Mouse (Mus musculus): Measurements from ENCODE around the gene Sass6. TPM values are rescaled to one million over a fixed set of nuclear protein-coding genes. Genes with fewer than 3 reads are reported as not detected.
"Not testable (repeated sequence)": the region's sequence is repeated elsewhere in the genome, so short reads cannot be mapped to it uniquely, and the experiment has no call there.

The Sass6 gene
- total RNA-seq, 2 experiments from 2014 or later: 11.5 to 12.3 TPM

DNA sequence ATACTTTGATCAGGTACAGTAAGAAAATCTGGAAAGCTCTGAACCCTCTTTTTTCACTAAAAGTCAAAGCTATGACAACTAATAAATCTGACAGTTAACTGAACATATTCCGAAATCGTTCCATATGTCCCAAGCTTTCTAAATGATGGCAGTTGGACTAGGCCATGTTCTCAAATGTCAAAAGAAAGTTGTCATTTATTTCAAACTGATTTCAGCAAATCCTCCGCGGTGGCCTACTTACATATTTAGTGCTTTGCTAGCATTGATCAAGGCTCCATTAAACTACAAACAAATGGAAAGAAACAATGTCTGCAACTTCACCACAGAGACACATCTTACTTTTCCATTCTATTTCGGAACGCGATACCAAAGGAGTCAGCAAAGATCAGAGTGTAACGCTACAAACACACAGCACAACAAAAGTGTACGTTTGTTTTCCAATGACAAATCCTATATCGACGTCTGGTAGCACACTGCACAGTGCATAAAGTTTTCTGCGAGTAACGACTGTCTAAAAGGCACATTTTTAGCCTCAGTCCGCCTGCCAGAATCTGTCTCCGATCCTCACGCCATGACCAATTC lies 66.6 kb downstream of the Sass6 start:
- intact Hi-C loops (cut with DNase I): no loop called here
- DNase-seq: no peak

DNA sequence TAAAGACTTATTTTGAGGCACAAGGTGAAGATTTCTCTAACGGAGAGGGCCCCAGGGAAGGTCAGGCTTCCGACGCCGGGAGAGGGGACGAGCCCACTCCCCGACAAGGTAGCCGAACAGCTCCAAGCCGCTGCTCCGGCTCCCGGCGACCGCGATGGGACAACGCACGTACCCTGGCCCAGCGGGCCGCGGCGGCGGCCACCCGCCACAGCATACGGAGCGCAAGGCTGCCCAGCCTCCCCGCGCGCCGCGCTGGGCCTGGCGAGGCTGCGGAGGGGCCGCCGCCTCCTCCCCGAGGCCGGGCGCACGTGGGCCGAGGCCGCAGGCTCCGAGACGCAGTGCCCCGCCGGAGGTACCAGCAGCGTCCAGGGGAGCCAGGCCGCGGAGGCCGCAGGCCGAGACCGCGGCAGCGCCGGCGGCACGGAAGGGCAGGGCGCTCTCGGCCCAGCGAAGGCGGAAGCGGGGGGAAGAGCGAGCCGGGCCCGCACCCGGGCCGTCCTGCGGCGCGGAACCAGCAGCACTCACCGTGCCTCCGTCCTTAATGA lies 67.2 kb downstream of the Sass6 start:
- intact Hi-C loops (cut with DNase I): no loop called here
- no peak for DNase-seq

DNA sequence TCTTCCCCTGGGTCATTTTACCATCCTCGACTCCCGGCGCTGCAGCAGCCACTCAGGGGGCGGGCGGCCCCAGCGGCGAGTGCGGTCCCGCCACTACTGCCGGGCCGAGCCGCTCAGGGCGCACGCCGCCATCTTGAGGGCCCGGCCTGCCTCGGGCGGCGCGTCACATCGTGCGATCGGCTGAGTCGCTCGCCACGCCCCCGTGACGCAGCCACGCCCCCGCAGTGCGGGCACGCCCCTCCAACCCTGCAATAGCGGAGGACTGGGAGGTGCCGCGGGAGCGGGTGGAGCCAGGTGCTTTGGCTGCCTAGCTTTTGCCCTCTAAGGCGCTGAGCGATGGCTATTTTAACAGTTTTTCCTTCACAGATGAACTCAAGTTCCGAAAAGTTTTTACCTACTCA lies 67.7 kb downstream of the Sass6 start, which contains the start of gene Mfsd14a:
Gene Mfsd14a, minus strand, starts transcription at position 215 of the 401 bp plus-strand sequence.
- intact Hi-C loops (cut with DNase I): no loop called here
- DNase-seq: peak; percentile 98

DNA sequence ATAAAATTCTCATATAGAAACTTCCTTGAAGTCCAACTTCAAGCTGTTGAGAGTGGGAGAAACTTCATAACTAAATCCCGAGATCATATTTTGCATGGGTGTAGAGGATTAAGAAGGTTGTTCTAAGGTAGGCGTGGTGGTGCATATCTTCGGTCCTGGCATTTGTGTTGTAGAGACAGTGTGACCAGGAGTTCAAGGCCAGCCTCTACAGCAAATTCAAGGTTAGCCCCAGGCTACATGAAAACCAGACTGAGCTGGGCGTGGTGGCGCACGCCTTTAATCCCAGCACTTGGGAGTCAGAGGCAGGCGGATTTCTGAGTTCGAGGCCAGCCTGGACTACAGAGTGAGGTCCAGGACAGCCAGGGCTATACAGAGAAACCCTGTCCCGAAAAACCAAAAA lies 69.5 kb downstream of the Sass6 start:
- intact Hi-C loops (cut with DNase I); DNase-seq: not testable (repeated sequence)

Other genes with a start within 250 kb of the Sass6 start
- 1 to 10 TPM; 3.6 to 4.9 TPM for gene Cdc14a, start 170.9 kb upstream of the Sass6 start, total RNA-seq (2021)
- 10 to 100 TPM; 67.5 to 71.1 TPM for gene Rtca, start 86.8 kb upstream of the Sass6 start, total RNA-seq (2021)
- gene Dbt, start 81.9 kb upstream of the Sass6 start, total RNA-seq (2021): 10 to 100 TPM; 13.8 to 16.2 TPM
- not detected for gene Lrrc39, start 32.0 kb upstream of the Sass6 start, total RNA-seq (2021)
- 10 to 100 TPM; 17.9 to 20.0 TPM for gene Trmt13, start 19.6 kb downstream of the Sass6 start, total RNA-seq (2021)
- 10 to 100 TPM; 49.7 to 55.7 TPM for gene Mfsd14a, start 67.7 kb downstream of the Sass6 start, total RNA-seq (2021)
- under 1 TPM in 1 of 2 experiments, not detected in 1; 0.68 TPM for gene Gm43191, start 86.3 kb downstream of the Sass6 start, total RNA-seq (2021)
- gene Slc35a3, start 117.8 kb downstream of the Sass6 start, total RNA-seq (2021): 10 to 100 TPM; 14.6 to 15.8 TPM
- gene Agl, start 213.2 kb downstream of the Sass6 start, total RNA-seq (2021): 10 to 100 TPM; 30.8 to 31.0 TPM